Mouse (Mus musculus): Measurements from ENCODE around the gene Bax. TPM values are rescaled to one million over a fixed set of nuclear protein-coding genes. Genes with fewer than 3 reads are reported as not detected.

The Bax gene
- polyA plus RNA-seq, 1 experiment from 2014 or later: 242 TPM

DNA sequence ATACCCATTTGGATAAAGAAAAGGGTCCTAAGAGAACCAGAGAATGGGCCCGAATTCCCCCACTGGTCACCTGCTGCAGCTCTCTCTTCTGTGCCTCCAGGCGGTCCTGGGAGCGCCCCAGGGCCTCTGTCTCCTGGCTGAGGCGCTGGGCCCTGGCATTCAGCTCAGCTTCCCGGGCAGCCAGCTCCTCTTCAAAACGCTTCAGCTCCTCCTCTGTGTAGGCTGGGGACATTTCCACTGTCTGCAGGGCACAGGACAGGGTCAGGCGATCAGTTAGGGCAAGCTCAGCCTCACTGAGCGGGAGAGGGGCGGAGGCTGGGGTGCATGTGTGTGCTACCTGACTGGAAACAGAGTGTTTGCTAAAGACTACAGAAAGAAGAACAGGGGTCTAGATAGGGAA, 27.9 kb upstream of the Bax start:
- Histone ChIP-seq H3K4me3 (ENCODE audit: low read length) (no peak overlapping the region), H3K27me3 (replicated peaks; ENCODE audit: control insufficient read depth, insufficient read depth, low read length) (no peaks in the 10 kb centered on the region), H3K4me1 (ENCODE audit: control insufficient read depth, insufficient read depth, low read depth, low read length) (peaks cover 2% of the 10 kb centered on the region), H3K4me2 (ENCODE audit: low read length) (no peak overlapping the region), H3K9ac (ENCODE audit: low read depth, low read length) (no peak overlapping the region), H3K27ac (ENCODE audit: low read depth, low read length) (no peak overlapping the region), H3K36me3 (ENCODE audit: control insufficient read depth, insufficient read depth, low read length) (peaks cover 29% of the 10 kb centered on the region), H3K9me3 (ENCODE audit: control insufficient read depth, low read length) (no peaks in the 10 kb centered on the region)
- WGBS: 86% methylated on average over 9 of the region's 9 CpGs
- no peak for ATAC-seq

DNA sequence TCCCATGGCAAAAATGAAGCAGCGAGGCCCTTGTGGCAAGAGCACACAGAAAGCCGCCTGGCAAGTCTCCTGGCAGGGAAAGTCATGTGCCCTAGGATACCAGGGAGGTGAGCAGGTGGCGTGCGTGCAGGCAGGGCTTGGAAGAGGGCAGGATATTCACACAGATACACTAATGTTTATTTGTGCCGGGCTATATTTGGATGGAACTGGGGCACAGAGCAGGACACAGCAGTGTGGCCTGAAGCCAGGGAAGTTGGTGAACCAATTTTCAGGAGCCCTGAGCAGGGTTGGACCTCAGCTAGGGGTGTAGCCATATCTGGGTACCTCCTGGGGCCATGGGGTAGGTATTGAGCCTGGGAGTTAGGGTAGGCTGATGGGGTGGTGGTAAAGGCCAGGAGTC, 26.3 kb upstream of the Bax start:
- no peak overlapping the region for H3K4me2 ChIP-seq (ENCODE audit: low read length)
- H3K4me1 ChIP-seq (ENCODE audit: control insufficient read depth, insufficient read depth, low read depth, low read length): peaks cover 8% of the 10 kb centered on the region
- H3K9ac ChIP-seq (ENCODE audit: low read depth, low read length): no peak overlapping the region
- no peak for ATAC-seq
- H3K27ac ChIP-seq (ENCODE audit: low read depth, low read length): no peak overlapping the region
- H3K4me3 ChIP-seq (ENCODE audit: low read length): no peak overlapping the region
- 93% methylated on average over 5 of the region's 5 CpGs for WGBS
- H3K36me3 ChIP-seq (ENCODE audit: control insufficient read depth, insufficient read depth, low read length): peaks cover 21% of the 10 kb centered on the region
- no peaks in the 10 kb centered on the region for H3K9me3 ChIP-seq (ENCODE audit: control insufficient read depth, low read length)
- H3K27me3 ChIP-seq (replicated peaks; ENCODE audit: control insufficient read depth, insufficient read depth, low read length): no peaks in the 10 kb centered on the region

GRCm38 (mm10) chr7:45492225-45492844, 25.6 kb upstream of the Bax start:
- Histone ChIP-seq H3K4me2 (ENCODE audit: low read length) (no peak overlapping the region), H3K9ac (ENCODE audit: low read depth, low read length) (no peak overlapping the region), H3K27ac (ENCODE audit: low read depth, low read length) (no peak overlapping the region), H3K36me3 (ENCODE audit: control insufficient read depth, insufficient read depth, low read length) (peaks cover 21% of the 10 kb centered on the region), H3K4me3 (ENCODE audit: low read length) (no peak overlapping the region), H3K27me3 (replicated peaks; ENCODE audit: control insufficient read depth, insufficient read depth, low read length) (no peaks in the 10 kb centered on the region), H3K9me3 (ENCODE audit: control insufficient read depth, low read length) (no peaks in the 10 kb centered on the region), H3K4me1 (ENCODE audit: control insufficient read depth, insufficient read depth, low read depth, low read length) (peaks cover 8% of the 10 kb centered on the region)
- WGBS: 96% methylated on average over 8 of the region's 8 CpGs
- ATAC-seq: no peak

GRCm38 (mm10) chr7:45491264-45491663, 24.6 kb upstream of the Bax start:
- no peaks in the 10 kb centered on the region for H3K9me3 ChIP-seq (ENCODE audit: control insufficient read depth, low read length)
- H3K27ac ChIP-seq (ENCODE audit: low read depth, low read length): no peak overlapping the region
- no peaks in the 10 kb centered on the region for H3K27me3 ChIP-seq (replicated peaks; ENCODE audit: control insufficient read depth, insufficient read depth, low read length)
- 25% methylated on average over 3 of the region's 3 CpGs for WGBS
- peaks cover 17% of the 10 kb centered on the region for H3K36me3 ChIP-seq (ENCODE audit: control insufficient read depth, insufficient read depth, low read length)
- no peak for ATAC-seq
- no peak overlapping the region for H3K4me3 ChIP-seq (ENCODE audit: low read length)
- H3K9ac ChIP-seq (ENCODE audit: low read depth, low read length): peak overlapping the region; percentile 29; the same call in 1 of the 2 replicates
- no peak overlapping the region for H3K4me2 ChIP-seq (ENCODE audit: low read length)
- H3K4me1 ChIP-seq (ENCODE audit: control insufficient read depth, insufficient read depth, low read depth, low read length): peaks cover 8% of the 10 kb centered on the region

DNA sequence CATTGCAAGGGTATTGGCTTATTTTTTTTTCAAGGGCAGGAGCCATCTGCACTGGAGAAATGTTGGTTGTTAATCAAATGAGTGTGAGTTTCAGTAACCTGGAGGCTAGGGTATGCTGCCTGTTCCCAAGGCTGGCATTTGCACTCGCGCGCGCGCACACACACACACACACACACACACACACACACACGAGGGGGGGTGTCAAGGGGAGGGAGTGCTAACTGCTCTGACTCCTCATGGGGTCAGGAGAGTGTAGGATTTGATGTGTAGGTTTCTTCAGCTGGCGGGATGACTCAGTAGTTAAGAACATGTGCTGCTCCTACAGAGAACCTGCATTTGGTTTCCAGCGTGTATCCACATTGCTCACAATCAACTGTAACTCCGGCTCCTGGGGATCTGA, 24.1 kb upstream of the Bax start:
- Histone ChIP-seq H3K4me1 (ENCODE audit: control insufficient read depth, insufficient read depth, low read depth, low read length) (peaks cover 8% of the 10 kb centered on the region), H3K27me3 (replicated peaks; ENCODE audit: control insufficient read depth, insufficient read depth, low read length) (no peaks in the 10 kb centered on the region), H3K9ac (ENCODE audit: low read depth, low read length) (peak overlapping the region; percentile 29; the same call in 1 of the 2 replicates), H3K27ac (ENCODE audit: low read depth, low read length) (no peak overlapping the region), H3K9me3 (ENCODE audit: control insufficient read depth, low read length) (no peaks in the 10 kb centered on the region), H3K4me2 (ENCODE audit: low read length) (no peak overlapping the region), H3K4me3 (ENCODE audit: low read length) (no peak overlapping the region), H3K36me3 (ENCODE audit: control insufficient read depth, insufficient read depth, low read length) (peaks cover 17% of the 10 kb centered on the region)
- no peak for ATAC-seq
- 54% methylated on average over 9 of the region's 9 CpGs for WGBS

DNA sequence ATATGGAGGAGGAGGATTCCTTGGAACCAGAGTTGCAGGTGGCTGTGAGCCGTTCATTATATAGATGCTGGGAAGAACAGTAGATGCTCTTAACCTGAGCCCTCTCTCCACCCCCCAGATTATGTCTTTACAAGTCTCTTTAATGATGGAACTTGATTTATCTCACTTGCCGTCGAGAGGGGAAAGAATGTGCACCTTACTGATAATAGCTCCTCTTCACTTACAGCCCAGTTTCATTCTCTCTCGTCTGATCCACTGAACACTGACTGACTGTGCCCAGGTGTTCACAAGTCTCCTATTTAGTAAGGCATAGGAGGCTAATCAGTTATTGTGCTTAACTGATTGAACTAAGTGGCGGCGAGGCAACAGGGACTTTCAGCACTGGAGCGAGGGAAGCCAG, 22.9 kb upstream of the Bax start:
- Histone ChIP-seq H3K9ac (ENCODE audit: low read depth, low read length) (no peak overlapping the region), H3K36me3 (ENCODE audit: control insufficient read depth, insufficient read depth, low read length) (peaks cover 12% of the 10 kb centered on the region), H3K4me2 (ENCODE audit: low read length) (no peak overlapping the region), H3K9me3 (ENCODE audit: control insufficient read depth, low read length) (no peaks in the 10 kb centered on the region), H3K27me3 (replicated peaks; ENCODE audit: control insufficient read depth, insufficient read depth, low read length) (no peaks in the 10 kb centered on the region), H3K27ac (ENCODE audit: low read depth, low read length) (no peak overlapping the region), H3K4me1 (ENCODE audit: control insufficient read depth, insufficient read depth, low read depth, low read length) (peaks cover 8% of the 10 kb centered on the region), H3K4me3 (ENCODE audit: low read length) (no peak overlapping the region)
- ATAC-seq: no peak
- WGBS: 84% methylated on average over 7 of the region's 7 CpGs

GRCm38 (mm10) chr7:45488293-45489204, 21.9 kb upstream of the Bax start, which contains the start of gene Dhdh:
TSS of gene Dhdh (minus strand) at chr7:45488805.
- H3K9me3 ChIP-seq (ENCODE audit: control insufficient read depth, low read length): no peaks in the 10 kb centered on the region
- H3K4me3 ChIP-seq (ENCODE audit: low read length): peak within 1 kb of the TSS; percentile 49
- peak; percentile 49 for ATAC-seq
- peaks cover 8% of the 10 kb centered on the region for H3K4me1 ChIP-seq (ENCODE audit: control insufficient read depth, insufficient read depth, low read depth, low read length)
- peak within 1 kb of the TSS; percentile 90 for H3K27ac ChIP-seq (ENCODE audit: low read depth, low read length)
- peaks cover 5% of the 10 kb centered on the region for H3K36me3 ChIP-seq (ENCODE audit: control insufficient read depth, insufficient read depth, low read length)
- H3K4me2 ChIP-seq (ENCODE audit: low read length): peak within 1 kb of the TSS; percentile 74
- peak within 1 kb of the TSS; percentile 75 for H3K9ac ChIP-seq (ENCODE audit: low read depth, low read length)
- no peaks in the 10 kb centered on the region for H3K27me3 ChIP-seq (replicated peaks; ENCODE audit: control insufficient read depth, insufficient read depth, low read length)
- WGBS: 8% methylated on average over 38 of the region's 38 CpGs

GRCm38 (mm10) chr7:45487861-45488292, 21.2 kb upstream of the Bax start:
- peaks cover 8% of the 10 kb centered on the region for H3K4me1 ChIP-seq (ENCODE audit: control insufficient read depth, insufficient read depth, low read depth, low read length)
- no peaks in the 10 kb centered on the region for H3K9me3 ChIP-seq (ENCODE audit: control insufficient read depth, low read length)
- no peaks in the 10 kb centered on the region; the same call in 1 of the 2 replicates for H3K36me3 ChIP-seq (ENCODE audit: control insufficient read depth, insufficient read depth, low read length)
- peak; percentile 83 for ATAC-seq
- H3K4me3 ChIP-seq (ENCODE audit: low read length): peak overlapping the region; percentile 49
- peak overlapping the region; percentile 74 for H3K4me2 ChIP-seq (ENCODE audit: low read length)
- peak overlapping the region; percentile 75 for H3K9ac ChIP-seq (ENCODE audit: low read depth, low read length)
- no peaks in the 10 kb centered on the region for H3K27me3 ChIP-seq (replicated peaks; ENCODE audit: control insufficient read depth, insufficient read depth, low read length)
- 25% methylated on average over 11 of the region's 11 CpGs for WGBS
- H3K27ac ChIP-seq (ENCODE audit: low read depth, low read length): peak overlapping the region; percentile 90

DNA sequence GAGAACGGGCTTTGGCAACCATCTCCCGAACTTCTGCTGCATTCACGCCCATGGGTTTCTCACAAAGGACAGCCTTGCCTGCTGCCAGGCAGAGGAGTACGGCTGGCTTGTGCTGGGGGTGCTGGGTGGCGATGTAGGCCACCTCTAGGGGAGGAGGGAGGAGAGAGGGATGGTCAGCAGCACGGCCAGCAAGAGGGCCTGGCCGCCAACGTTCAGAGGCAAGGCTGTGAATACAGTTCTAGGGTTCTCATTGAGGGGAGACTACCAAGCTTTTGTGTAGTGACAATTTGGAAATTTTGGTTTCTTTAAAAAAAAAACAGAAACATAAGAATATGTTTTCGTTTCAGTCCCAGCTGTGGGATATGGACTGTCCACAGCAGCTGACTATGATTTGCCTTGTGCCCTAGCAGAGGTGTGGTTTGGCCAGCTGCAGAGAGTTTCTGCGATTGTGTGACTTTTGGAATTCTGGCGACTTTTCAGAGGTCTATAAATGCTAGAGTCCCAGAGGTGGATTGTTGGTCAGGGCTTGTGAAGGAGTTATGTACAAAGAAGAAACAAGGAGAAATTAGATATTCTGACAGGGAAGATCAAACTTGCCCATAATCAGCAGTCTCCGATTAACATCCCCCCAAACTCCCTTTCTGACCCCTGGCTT, 20.2 kb upstream of the Bax start, which contains the start of gene Gm45808:
Gene Gm45808 (minus strand): TSS at position 51 of the 655 bp plus-strand sequence.
- Histone ChIP-seq H3K4me3 (ENCODE audit: low read length) (no peak within 1 kb of the TSS), H3K27me3 (replicated peaks; ENCODE audit: control insufficient read depth, insufficient read depth, low read length) (no peaks in the 10 kb centered on the region), H3K4me1 (ENCODE audit: control insufficient read depth, insufficient read depth, low read depth, low read length) (peaks cover 8% of the 10 kb centered on the region), H3K27ac (ENCODE audit: low read depth, low read length) (no peak within 1 kb of the TSS), H3K9ac (ENCODE audit: low read depth, low read length) (no peak within 1 kb of the TSS), H3K36me3 (ENCODE audit: control insufficient read depth, insufficient read depth, low read length) (no peaks in the 10 kb centered on the region; the same call in 1 of the 2 replicates), H3K4me2 (ENCODE audit: low read length) (no peak within 1 kb of the TSS), H3K9me3 (ENCODE audit: control insufficient read depth, low read length) (no peaks in the 10 kb centered on the region)
- no peak for ATAC-seq
- 83% methylated on average over 12 of the region's 12 CpGs for WGBS

Measured in hindbrain, embryonic 16.5 days (tissue).